Mouse (Mus musculus) lung, postnatal 0 days (tissue): ENCODE data around the gene N4bp2l2. TPM values are rescaled to one million over a fixed set of nuclear protein-coding genes. Genes with fewer than 3 reads are reported as not detected.

ENCODE experiments used
- ATAC-seq: fragments of 200-750 bp; cut with Nextera tagmentation; 2 replicates; pipeline ENCODE4 v1.8.0; 2017; ENCODE audit warnings: moderate library complexity
- DNase-seq: peaks from one replicate; pipeline ENCODE4 v3.0.0-alpha.2; 2016; ENCODE audit warnings: low spot score
- H3K27ac ChIP-seq: fragments of 300-500 bp; sonication (generic); 2 replicates; pipeline ENCODE4 v1.5.1; 2014; ENCODE audit warnings: antibody characterized with exemption, mild to moderate bottlenecking, low read length, mixed read lengths
- H3K27me3 ChIP-seq: fragments of 300-500 bp; sonication (generic); replicated peaks from 2 replicates; pipeline ENCODE4 v1.6.1; 2014; ENCODE audit warnings: low read length, mixed read lengths; ENCODE audit not compliant: insufficient read depth
- H3K36me3 ChIP-seq: fragments of 300-500 bp; sonication (generic); 2 replicates; pipeline ENCODE4 v1.6.1; 2014; ENCODE audit warnings: low read length, mixed read lengths; ENCODE audit not compliant: insufficient read depth
- H3K4me1 ChIP-seq: fragments of 300-500 bp; sonication (generic); 2 replicates; pipeline ENCODE4 v1.6.1; 2014; ENCODE audit warnings: antibody characterized with exemption, low read depth, low read length, mixed read lengths; ENCODE audit not compliant: insufficient read depth
- H3K4me2 ChIP-seq: fragments of 300-500 bp; sonication (generic); replicated peaks from 2 replicates; pipeline ENCODE4 v1.6.1; 2014; ENCODE audit warnings: low read depth, mild to moderate bottlenecking, low read length, moderate library complexity, mixed read lengths
- H3K4me3 ChIP-seq: fragments of 300-500 bp; sonication (generic); 2 replicates; pipeline ENCODE4 v1.5.1; 2014; ENCODE audit warnings: low read depth, low read length
- H3K9ac ChIP-seq: fragments of 300-500 bp; sonication (generic); replicated peaks from 2 replicates; pipeline ENCODE4 v1.6.1; 2014; ENCODE audit warnings: low read depth, mild to moderate bottlenecking
- H3K9me3 ChIP-seq: fragments of 300-500 bp; sonication (generic); 2 replicates; pipeline ENCODE4 v1.6.1; 2016; ENCODE audit warnings: low read length, mixed read lengths
- CTCF ChIP-seq: IDR thresholded peaks from 2 replicates; pipeline ENCODE4 v1.5.1; 2016; ENCODE audit warnings: antibody characterized with exemption, mild to moderate bottlenecking
- EP300 ChIP-seq: IDR thresholded peaks from 2 replicates; pipeline ENCODE4 v1.6.1; 2016; ENCODE audit warnings: antibody characterized with exemption, mild to moderate bottlenecking, control low read depth
- WGBS: fragments of 180-500 bp; shearing (Covaris S2); extraction: QIAGEN DNeasy Blood & Tissue Kit; methylation state at CpG from one replicate; pipeline ENCODE4 v1.1.7; 2014; 5-methylcytosine and 5-hydroxymethylcytosine counted together
- polyA plus RNA-seq: library from polyadenylated mRNA; unstranded; fragments of >200 nt; fragmentation: Nextera tagmentation; extraction: Ambion mirVana; gene quantifications from 2 replicates; pipeline ENCODE4 v1.2.1, GENCODE M21; 2015

Gene N4bp2l2
- polyA plus RNA-seq, 1 experiment from 2014 or later: 36.7 TPM

DNA sequence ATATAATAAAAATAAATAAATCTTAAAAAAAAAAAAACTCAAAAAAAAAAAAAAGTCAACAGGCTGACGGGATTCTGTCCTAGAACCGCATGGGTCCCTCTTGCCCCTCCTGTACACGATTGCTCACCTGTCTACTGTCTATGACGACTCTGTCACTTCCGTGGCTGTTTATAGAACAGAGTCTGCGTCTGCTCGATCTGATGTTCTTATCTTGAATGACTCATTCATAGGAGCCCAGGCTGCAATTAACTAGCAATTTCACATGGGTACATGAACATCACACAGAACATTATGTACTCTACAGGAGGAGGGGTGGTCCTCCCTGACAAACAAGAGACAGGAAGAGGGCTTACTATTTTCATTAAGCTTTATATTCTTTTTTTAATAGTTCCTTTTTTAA, 40.5 kb downstream of the N4bp2l2 start:
- Histone ChIP-seq H3K4me2 (no peak overlapping the region), H3K4me3 (no peak overlapping the region), H3K27ac (no peak overlapping the region), H3K36me3 (no peaks in the 10 kb centered on the region), H3K9me3 (no peaks in the 10 kb centered on the region), H3K9ac (no peak overlapping the region), H3K27me3 (no peaks in the 10 kb centered on the region), H3K4me1 (no peaks in the 10 kb centered on the region)
- DNase-seq (no peak), ATAC-seq (peak; percentile 59)
- TF ChIP-seq EP300: peak; percentile 92
- TF ChIP-seq CTCF: no peak
- 64% methylated on average over 7 of the region's 7 CpGs for WGBS

DNA sequence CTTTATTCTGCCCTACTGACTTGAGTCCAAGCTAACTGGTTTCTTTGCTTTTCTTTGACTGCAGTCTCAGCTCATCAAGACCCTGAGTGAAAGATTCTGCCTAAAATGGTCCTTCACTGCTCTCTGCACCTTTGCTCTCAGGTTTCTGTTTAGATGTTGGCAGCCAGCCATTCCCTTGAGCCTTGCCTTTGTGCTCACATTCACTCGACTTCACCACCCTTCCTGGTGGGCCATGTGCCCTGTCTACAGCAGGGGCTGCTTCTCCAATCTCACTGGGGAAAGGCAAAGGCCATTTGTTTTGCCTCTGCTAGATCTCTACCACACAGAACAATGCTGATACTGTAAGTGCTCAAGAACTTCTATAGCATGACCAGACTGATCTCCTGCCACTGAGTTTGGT, 43.2 kb downstream of the N4bp2l2 start:
- ATAC-seq (peak; percentile 38), DNase-seq (peak; percentile 39)
- H3K4me3 ChIP-seq: no peak overlapping the region
- no peak overlapping the region for H3K4me2 ChIP-seq
- H3K9ac ChIP-seq: no peak overlapping the region
- H3K36me3 ChIP-seq: no peaks in the 10 kb centered on the region
- H3K27me3 ChIP-seq: no peaks in the 10 kb centered on the region
- H3K9me3 ChIP-seq: no peaks in the 10 kb centered on the region
- TF ChIP-seq EP300: no peak
- no peak for TF ChIP-seq CTCF
- no peaks in the 10 kb centered on the region for H3K4me1 ChIP-seq
- no peak overlapping the region for H3K27ac ChIP-seq
- 6% methylated on average over 1 of the region's 1 CpGs for WGBS

DNA sequence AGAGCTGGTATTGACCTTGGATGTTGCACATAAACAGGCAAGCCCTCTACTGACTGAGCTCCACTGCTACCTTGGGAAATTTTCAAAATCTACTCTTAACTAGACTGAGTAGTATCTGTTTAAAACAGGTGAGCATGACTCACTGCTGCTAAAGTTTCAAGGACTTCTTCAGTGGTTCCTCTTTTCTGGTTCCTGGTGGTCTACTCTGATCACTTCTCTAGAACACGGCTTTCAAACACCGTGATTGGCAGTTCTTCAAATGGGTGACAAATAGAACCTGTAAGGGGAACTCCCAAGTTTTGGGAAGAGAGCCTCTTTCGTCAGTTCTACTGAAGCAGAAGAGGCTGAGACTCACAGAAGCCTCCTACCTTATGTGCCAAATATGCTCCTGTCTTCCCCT, 44.4 kb downstream of the N4bp2l2 start:
- Histone ChIP-seq H3K9ac (no peak overlapping the region), H3K27me3 (no peaks in the 10 kb centered on the region), H3K27ac (no peak overlapping the region), H3K4me1 (no peaks in the 10 kb centered on the region), H3K9me3 (no peaks in the 10 kb centered on the region), H3K36me3 (no peaks in the 10 kb centered on the region), H3K4me2 (no peak overlapping the region), H3K4me3 (no peak overlapping the region)
- no peak for ATAC-seq
- peak; percentile 15 for DNase-seq
- TF ChIP-seq EP300 (no peak), CTCF (no peak)
- WGBS: 78% methylated on average over 3 of the region's 3 CpGs

DNA sequence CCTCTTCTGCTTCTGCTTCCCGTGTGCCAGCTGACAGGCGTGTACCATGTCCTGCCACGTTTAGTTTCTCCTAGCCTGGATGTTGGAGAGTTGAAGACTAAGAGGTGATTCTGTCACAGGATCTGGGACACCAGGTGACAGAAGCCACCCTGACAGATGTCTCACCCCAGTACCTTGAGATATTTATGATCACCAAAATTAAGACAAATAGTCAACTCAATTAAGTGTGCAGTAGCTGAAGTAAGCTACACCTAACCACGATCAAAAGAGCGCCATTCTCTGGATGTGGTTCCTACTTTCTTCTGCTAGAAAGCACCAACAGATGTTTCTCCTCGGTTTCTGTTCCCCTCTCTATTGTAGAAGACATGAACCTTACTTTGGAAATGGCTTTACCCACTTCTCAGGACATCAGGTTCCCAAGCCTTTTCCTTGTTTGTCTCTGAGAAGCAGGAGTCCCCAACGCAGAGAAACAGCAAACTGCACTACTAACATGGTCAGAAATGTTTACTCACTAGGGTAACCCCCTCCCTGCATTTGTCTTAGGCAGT, 45.3 kb downstream of the N4bp2l2 start:
- DNase-seq (no peak), ATAC-seq (no peak)
- H3K27me3 ChIP-seq: no peaks in the 10 kb centered on the region
- no peaks in the 10 kb centered on the region for H3K9me3 ChIP-seq
- no peak for TF ChIP-seq CTCF
- no peak for TF ChIP-seq EP300
- H3K4me3 ChIP-seq: no peak overlapping the region
- H3K36me3 ChIP-seq: no peaks in the 10 kb centered on the region
- H3K27ac ChIP-seq: no peak overlapping the region
- no peak overlapping the region for H3K4me2 ChIP-seq
- no peak overlapping the region for H3K9ac ChIP-seq
- 74% methylated on average over 7 of the region's 7 CpGs for WGBS
- H3K4me1 ChIP-seq: no peaks in the 10 kb centered on the region

- Histone ChIP-seq H3K4me3 (no peak overlapping the region), H3K9me3 (no peaks in the 10 kb centered on the region), H3K9ac (no peak overlapping the region), H3K36me3 (no peaks in the 10 kb centered on the region), H3K27me3 (no peaks in the 10 kb centered on the region), H3K4me1 (no peaks in the 10 kb centered on the region), H3K4me2 (no peak overlapping the region), H3K27ac (no peak overlapping the region)
- no peak for DNase-seq
- TF ChIP-seq CTCF (no peak), EP300 (no peak)
- ATAC-seq: no peak
- WGBS: 87% methylated on average over 10 of the region's 10 CpGs
Observed at GRCm38 (mm10) chr5:150618599-150619355, 47.2 kb downstream of the N4bp2l2 start.

DNA sequence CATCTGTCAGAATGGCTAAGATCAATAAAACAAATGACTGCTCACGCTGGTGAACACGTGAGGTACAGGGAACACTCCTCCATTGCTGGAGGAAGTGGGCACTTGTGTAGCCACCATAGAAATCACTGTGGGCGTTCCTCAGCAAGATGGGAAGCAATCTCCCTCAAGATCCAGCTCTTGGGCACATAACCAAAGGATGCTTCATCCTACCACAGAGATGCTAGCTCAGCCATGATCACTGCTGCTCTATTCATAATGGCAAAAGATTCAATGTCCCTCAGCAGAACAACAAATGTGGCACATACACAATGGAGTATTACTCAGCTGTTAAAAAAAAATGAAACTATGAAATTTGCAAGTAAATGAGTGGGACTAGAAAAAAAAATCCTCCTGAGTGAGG, 49.3 kb downstream of the N4bp2l2 start:
- ATAC-seq (no peak), DNase-seq (no peak)
- no peak overlapping the region for H3K27ac ChIP-seq
- H3K4me3 ChIP-seq: no peak overlapping the region
- no peaks in the 10 kb centered on the region; the same call in 1 of the 2 replicates for H3K4me1 ChIP-seq
- 47% methylated on average over 3 of the region's 3 CpGs for WGBS
- H3K9me3 ChIP-seq: no peaks in the 10 kb centered on the region
- no peak for TF ChIP-seq EP300
- TF ChIP-seq CTCF: no peak
- no peak overlapping the region for H3K4me2 ChIP-seq
- H3K27me3 ChIP-seq: no peaks in the 10 kb centered on the region
- no peak overlapping the region for H3K9ac ChIP-seq
- H3K36me3 ChIP-seq: no peaks in the 10 kb centered on the region
